Mouse (Mus musculus): ENCODE measurements at regions not wholly inside any gene's neighbourhood (a gene's known extent, or its start where the extent isn't known, plus 50 kb on each side); places are given as distances from the start of the nearest gene placed in this dataset.

- dilution Hi-C loops (cut with MboI; ENCODE audit: extremely low pct_ligation_motif_present, extremely low pct_unique_long_range_greater_than_20kb, low sequenced_read_pairs), result no loop called here
- H3K4me2 ChIP-seq (ENCODE audit: insufficient read depth, low read depth, poor library complexity, severe bottlenecking), result no peak overlapping the region
- no peaks in the 10 kb centered on the region for H3K36me3 ChIP-seq (replicated peaks in 1 of 2; ENCODE audit: control insufficient read depth in 1 of 2, insufficient read depth in 1 of 2, low read length in 1 of 2)
- peaks cover 0 to 2% of the 10 kb centered on the region in 2 experiments; a peak in 1 of 4 replicates for H3K4me1 ChIP-seq (ENCODE audit: control insufficient read depth in 1 of 2, insufficient read depth in 2 of 2)
- TF ChIP-seq HCFC1 (IDR thresholded peaks at IDR 0.05; ENCODE audit: low read depth, low read length), result no peak
- no peak for TF ChIP-seq MEF2A (IDR thresholded peaks at IDR 0.05; ENCODE audit: borderline replicate concordance, low read depth, low read length)
- TF ChIP-seq ETS1 (conservative IDR thresholded peaks at IDR 0.05; ENCODE audit: low read depth, low read length), result no peak
- TF ChIP-seq SMC3 (IDR thresholded peaks at IDR 0.05; ENCODE audit: low read depth, low read length), result no peak
- TF ChIP-seq POLR2AphosphoS2 (IDR thresholded peaks at IDR 0.05; ENCODE audit: low read depth, low read length), result no peak
- no peak for TF ChIP-seq PAX5 (IDR thresholded peaks at IDR 0.05; ENCODE audit: low read length)
- TF ChIP-seq ZKSCAN1 (IDR thresholded peaks at IDR 0.05; ENCODE audit: borderline replicate concordance, low read depth, low read length), result no peak
- no peak for TF ChIP-seq MYC (IDR thresholded peaks at IDR 0.05; ENCODE audit: low read depth, low read length)
- TF ChIP-seq NELFE (IDR thresholded peaks at IDR 0.05; ENCODE audit: low read depth, low read length), result no peak
- no peak for TF ChIP-seq CHD1 (IDR thresholded peaks at IDR 0.05; ENCODE audit: low read depth, low read length)
- H3K27ac ChIP-seq (ENCODE audit: insufficient read depth, low read depth), result no peak overlapping the region
- no peak overlapping the region for H3K9ac ChIP-seq (ENCODE audit: insufficient read depth, low read depth)
- no peaks in the 10 kb centered on the region for H3K79me2 ChIP-seq (replicated peaks; ENCODE audit: control insufficient read depth, extremely low read depth, insufficient read depth, poor library complexity, severe bottlenecking)
- H3K4me3 ChIP-seq (replicated peaks in 1 of 3; ENCODE audit: low read depth in 2 of 3, low read length in 2 of 3, poor library complexity in 1 of 3), result no peak overlapping the region
- in situ Hi-C loops (cut with MboI; ENCODE audit: low pct_ligation_motif_present, low pct_unique_long_range_greater_than_20kb, low sequenced_read_pairs), result no loop called here
- no peaks in the 10 kb centered on the region for H3K9me3 ChIP-seq (replicated peaks; ENCODE audit: low read length)
- H3K27me3 ChIP-seq (replicated peaks), result no peaks in the 10 kb centered on the region
- DNase-seq (ENCODE audit: extremely low read depth), result no peak
Measured at GRCm38 (mm10) chr16:9339456-9339855, 509.6 kb downstream of the 1810013L24Rik start.

GRCm38 (mm10) chr16:9341245-9341644 lies 511.3 kb downstream of the 1810013L24Rik start:
- DNase-seq (ENCODE audit: extremely low read depth), result no peak
- no peak overlapping the region for H3K4me2 ChIP-seq (ENCODE audit: insufficient read depth, low read depth, poor library complexity, severe bottlenecking)
- no peak overlapping the region for H3K4me3 ChIP-seq (replicated peaks in 1 of 3; ENCODE audit: low read depth in 2 of 3, low read length in 2 of 3, poor library complexity in 1 of 3)
- no peaks in the 10 kb centered on the region for H3K36me3 ChIP-seq (replicated peaks in 1 of 2; ENCODE audit: control insufficient read depth in 1 of 2, insufficient read depth in 1 of 2, low read length in 1 of 2)
- no peaks in the 10 kb centered on the region for H3K9me3 ChIP-seq (replicated peaks; ENCODE audit: low read length)
- TF ChIP-seq BHLHE40 (IDR thresholded peaks at IDR 0.05; ENCODE audit: low read depth, low read length), result no peak
- no peak for TF ChIP-seq EP300 (IDR thresholded peaks at IDR 0.05; ENCODE audit: low read length)
- no peak for TF ChIP-seq RAD21 (IDR thresholded peaks at IDR 0.05; ENCODE audit: low read depth, low read length)
- TF ChIP-seq MAFK (IDR thresholded peaks at IDR 0.05; ENCODE audit: insufficient replicate concordance, low read length), result no peak
- TF ChIP-seq UBTF (IDR thresholded peaks at IDR 0.05; ENCODE audit: low read depth, low read length), result no peak
- no peak for TF ChIP-seq MEF2A (IDR thresholded peaks at IDR 0.05; ENCODE audit: borderline replicate concordance, low read depth, low read length)
- no peak for TF ChIP-seq MAZ (IDR thresholded peaks at IDR 0.05; ENCODE audit: low read depth, low read length)
- TF ChIP-seq IRF4 (IDR thresholded peaks at IDR 0.05; ENCODE audit: low read depth, low read length), result no peak
- TF ChIP-seq ZNF384 (IDR thresholded peaks at IDR 0.05; ENCODE audit: low read depth, low read length), result no peak
- TF ChIP-seq JUN (IDR thresholded peaks at IDR 0.05; ENCODE audit: insufficient read depth, low read depth, low read length), result no peak
- TF ChIP-seq HCFC1 (IDR thresholded peaks at IDR 0.05; ENCODE audit: low read depth, low read length), result no peak
- dilution Hi-C loops (cut with MboI; ENCODE audit: extremely low pct_ligation_motif_present, extremely low pct_unique_long_range_greater_than_20kb, low sequenced_read_pairs), result no loop called here
- H3K27me3 ChIP-seq (replicated peaks), result no peaks in the 10 kb centered on the region
- H3K27ac ChIP-seq (ENCODE audit: insufficient read depth, low read depth), result no peak overlapping the region
- in situ Hi-C loops (cut with MboI; ENCODE audit: low pct_ligation_motif_present, low pct_unique_long_range_greater_than_20kb, low sequenced_read_pairs), result no loop called here
- no peak overlapping the region for H3K9ac ChIP-seq (ENCODE audit: insufficient read depth, low read depth)
- peaks cover 2 to 7% of the 10 kb centered on the region in 2 experiments; a peak in 2 of 4 replicates for H3K4me1 ChIP-seq (ENCODE audit: control insufficient read depth in 1 of 2, insufficient read depth in 2 of 2)
- no peaks in the 10 kb centered on the region for H3K79me2 ChIP-seq (replicated peaks; ENCODE audit: control insufficient read depth, extremely low read depth, insufficient read depth, poor library complexity, severe bottlenecking)

Data from CH12.LX (cell line).